Mouse (Mus musculus): ENCODE results near the gene S1pr5. TPM values are rescaled to one million over a fixed set of nuclear protein-coding genes. Genes with fewer than 3 reads are reported as not detected.
"Not testable (repeated sequence)": the region's sequence is repeated elsewhere in the genome, so short reads cannot be mapped to it uniquely, and the experiment has no call there.

S1pr5 gene
- polyA plus RNA-seq, 1 experiment from 2014 or later, result 0.08 TPM

DNA sequence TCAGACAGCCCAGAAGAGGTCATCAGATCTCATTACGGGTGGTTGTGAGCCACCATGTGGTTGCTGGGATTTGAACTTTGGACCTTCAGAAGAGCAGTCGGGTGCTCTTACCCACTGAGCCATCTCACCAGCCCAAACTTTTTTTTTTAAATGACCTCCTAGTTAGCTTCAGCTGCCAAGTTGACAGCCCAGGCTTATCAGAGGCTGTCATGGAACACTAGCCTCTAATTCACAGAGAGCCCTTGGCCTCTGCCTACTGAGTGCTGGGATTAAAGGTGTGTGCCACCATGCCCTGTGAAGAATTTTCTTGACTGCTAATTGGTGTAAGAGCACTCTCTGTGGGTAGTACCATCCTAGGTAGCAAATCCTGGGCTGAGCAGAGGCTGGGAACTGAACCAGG is 24.8 kb downstream of the S1pr5 start:
- not testable (repeated sequence) for H3K4me1 ChIP-seq (ENCODE audit: control insufficient read depth, insufficient read depth, low read length); H3K4me2 ChIP-seq (ENCODE audit: low read depth, low read length); H3K9me3 ChIP-seq (replicated peaks; ENCODE audit: control insufficient read depth, low read length); H3K27me3 ChIP-seq (ENCODE audit: control insufficient read depth, insufficient read depth, low read length); H3K4me3 ChIP-seq (ENCODE audit: low read depth, low read length); H3K9ac ChIP-seq (replicated peaks; ENCODE audit: low read length); H3K36me3 ChIP-seq (replicated peaks; ENCODE audit: control insufficient read depth, insufficient read depth, low read depth, low read length); ATAC-seq (replicated peaks; ENCODE audit: insufficient number of reproducible peaks, low FRiP score, low TSS enrichment, low read depth); H3K27ac ChIP-seq (replicated peaks; ENCODE audit: low read depth, low read length); DNase-seq (ENCODE audit: low spot score)
- 100% methylated on average over 1 of the region's 2 CpGs for WGBS

DNA sequence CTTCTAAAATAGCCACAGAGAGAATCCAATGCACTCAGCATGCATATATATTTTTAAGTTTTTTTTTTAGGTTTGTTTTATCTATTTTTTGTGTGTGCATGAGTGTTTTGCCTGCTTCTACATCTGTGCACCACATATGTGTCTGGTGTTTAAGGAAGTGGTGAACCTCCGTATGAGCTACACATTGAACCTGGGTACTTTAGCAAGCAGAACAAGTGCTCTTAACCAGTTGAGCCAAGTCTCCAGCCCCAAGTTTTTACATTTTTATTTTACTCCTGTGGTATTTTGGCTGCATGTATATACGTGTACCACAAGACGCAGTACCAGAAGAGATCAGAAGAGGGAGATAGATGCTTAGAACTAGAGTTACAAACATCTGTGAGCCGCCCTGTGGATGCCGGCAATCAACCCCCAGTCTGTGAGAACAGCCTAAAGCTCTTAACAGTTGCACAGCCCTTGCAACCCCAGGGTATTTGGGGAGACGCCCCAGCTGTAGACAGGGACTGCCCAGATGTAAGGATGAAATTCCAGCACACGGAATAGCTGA is 26.8 kb downstream of the S1pr5 start:
- H3K4me2 ChIP-seq (ENCODE audit: low read depth, low read length), result no peak overlapping the region
- H3K4me1 ChIP-seq (ENCODE audit: control insufficient read depth, insufficient read depth, low read length), result no peaks in the 10 kb centered on the region
- 13% methylated on average over 7 of the region's 7 CpGs for WGBS
- no peaks in the 10 kb centered on the region for H3K36me3 ChIP-seq (replicated peaks; ENCODE audit: control insufficient read depth, insufficient read depth, low read depth, low read length)
- ATAC-seq (replicated peaks; ENCODE audit: insufficient number of reproducible peaks, low FRiP score, low TSS enrichment, low read depth) (0 out of 2 replicates have a peak, but pooled peaks have one; percentile 34), DNase-seq (ENCODE audit: low spot score) (peak; percentile 91)
- no peak overlapping the region for H3K27ac ChIP-seq (replicated peaks; ENCODE audit: low read depth, low read length)
- H3K4me3 ChIP-seq (ENCODE audit: low read depth, low read length), result no peak overlapping the region
- no peaks in the 10 kb centered on the region for H3K9me3 ChIP-seq (replicated peaks; ENCODE audit: control insufficient read depth, low read length)
- no peak overlapping the region for H3K9ac ChIP-seq (replicated peaks; ENCODE audit: low read length)
- no peaks in the 10 kb centered on the region for H3K27me3 ChIP-seq (ENCODE audit: control insufficient read depth, insufficient read depth, low read length)

DNA sequence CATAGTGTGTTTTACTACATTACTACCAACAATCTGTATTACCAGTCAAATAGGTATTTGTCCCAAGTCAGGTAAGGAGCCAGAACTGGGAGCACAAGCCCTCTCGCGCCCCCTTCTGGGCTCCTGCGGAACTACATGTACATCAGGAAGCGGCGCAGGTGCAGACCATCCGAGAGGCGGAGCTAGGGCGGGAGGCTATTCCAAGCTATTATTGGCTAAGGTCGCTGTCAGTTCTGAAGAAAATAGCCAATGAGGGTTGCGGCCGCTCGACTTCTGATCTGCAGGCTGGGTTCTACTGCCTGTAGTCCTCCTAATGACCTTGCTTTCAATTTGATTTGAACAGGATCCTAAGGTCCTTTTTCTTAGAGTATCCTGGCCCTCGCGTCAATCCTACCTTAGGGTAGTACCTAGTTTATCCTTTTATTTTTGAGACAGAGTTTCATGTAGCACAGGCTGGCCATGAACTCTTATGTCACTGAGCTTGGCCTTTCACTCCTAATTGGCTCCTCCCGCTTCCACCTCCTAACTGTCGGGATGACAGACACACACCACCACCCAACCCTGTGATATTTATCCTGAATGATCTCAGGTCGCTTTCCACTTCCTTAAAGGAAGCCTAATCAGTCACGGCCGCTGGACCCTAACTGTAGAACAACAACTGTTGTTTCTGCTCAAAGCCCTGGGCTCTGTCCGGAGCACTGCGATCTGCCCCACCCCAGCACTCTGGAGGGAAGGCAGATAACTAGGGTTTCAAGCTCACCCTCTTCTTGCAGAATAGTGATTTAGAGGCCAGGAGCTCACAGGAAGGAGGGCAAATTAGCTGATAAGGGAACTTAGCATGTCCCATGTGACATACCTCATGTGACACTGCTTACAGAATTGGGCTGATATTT is 27.5 kb downstream of the S1pr5 start:
- no peak overlapping the region for H3K9ac ChIP-seq (replicated peaks; ENCODE audit: low read length)
- no peaks in the 10 kb centered on the region for H3K4me1 ChIP-seq (ENCODE audit: control insufficient read depth, insufficient read depth, low read length)
- WGBS, result 13% methylated on average over 21 of the region's 21 CpGs
- ATAC-seq (replicated peaks; ENCODE audit: insufficient number of reproducible peaks, low FRiP score, low TSS enrichment, low read depth) (peak; percentile 77), DNase-seq (ENCODE audit: low spot score) (peak; percentile 91)
- H3K36me3 ChIP-seq (replicated peaks; ENCODE audit: control insufficient read depth, insufficient read depth, low read depth, low read length), result no peaks in the 10 kb centered on the region
- no peak overlapping the region for H3K27ac ChIP-seq (replicated peaks; ENCODE audit: low read depth, low read length)
- H3K4me2 ChIP-seq (ENCODE audit: low read depth, low read length), result no peak overlapping the region
- H3K27me3 ChIP-seq (ENCODE audit: control insufficient read depth, insufficient read depth, low read length), result no peaks in the 10 kb centered on the region
- no peaks in the 10 kb centered on the region for H3K9me3 ChIP-seq (replicated peaks; ENCODE audit: control insufficient read depth, low read length)
- H3K4me3 ChIP-seq (ENCODE audit: low read depth, low read length), result no peak overlapping the region

DNA sequence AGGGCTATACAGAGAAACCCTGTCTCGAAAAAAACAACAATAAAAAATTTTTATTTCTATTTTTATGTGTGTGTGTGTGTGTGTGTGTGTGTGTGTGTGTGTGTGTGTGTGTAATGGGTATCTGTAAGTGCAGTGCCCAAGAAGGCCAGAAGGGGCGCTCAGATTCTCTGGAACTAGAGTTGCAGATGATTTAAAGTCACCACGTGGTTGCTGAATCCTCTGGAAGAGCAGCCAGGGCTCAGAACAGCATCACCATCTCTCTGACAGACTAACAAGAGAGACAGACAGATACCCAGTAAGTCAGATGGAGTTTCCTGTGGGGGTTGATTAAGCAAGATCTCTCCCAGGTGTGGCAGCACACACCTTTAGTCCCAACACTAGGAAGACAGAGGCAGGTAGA is 28.4 kb downstream of the S1pr5 start:
- no peak for DNase-seq (ENCODE audit: low spot score)
- no peak overlapping the region for H3K4me2 ChIP-seq (ENCODE audit: low read depth, low read length)
- no peaks in the 10 kb centered on the region for H3K36me3 ChIP-seq (replicated peaks; ENCODE audit: control insufficient read depth, insufficient read depth, low read depth, low read length)
- H3K9ac ChIP-seq (replicated peaks; ENCODE audit: low read length), result no peak overlapping the region
- H3K9me3 ChIP-seq (replicated peaks; ENCODE audit: control insufficient read depth, low read length), result no peaks in the 10 kb centered on the region
- WGBS, result 55% methylated on average over 3 of the region's 3 CpGs
- H3K4me3 ChIP-seq (ENCODE audit: low read depth, low read length), result no peak overlapping the region
- no peak for ATAC-seq (replicated peaks; ENCODE audit: insufficient number of reproducible peaks, low FRiP score, low TSS enrichment, low read depth)
- no peak overlapping the region for H3K27ac ChIP-seq (replicated peaks; ENCODE audit: low read depth, low read length)
- H3K4me1 ChIP-seq (ENCODE audit: control insufficient read depth, insufficient read depth, low read length), result no peaks in the 10 kb centered on the region
- no peaks in the 10 kb centered on the region for H3K27me3 ChIP-seq (ENCODE audit: control insufficient read depth, insufficient read depth, low read length)

DNA sequence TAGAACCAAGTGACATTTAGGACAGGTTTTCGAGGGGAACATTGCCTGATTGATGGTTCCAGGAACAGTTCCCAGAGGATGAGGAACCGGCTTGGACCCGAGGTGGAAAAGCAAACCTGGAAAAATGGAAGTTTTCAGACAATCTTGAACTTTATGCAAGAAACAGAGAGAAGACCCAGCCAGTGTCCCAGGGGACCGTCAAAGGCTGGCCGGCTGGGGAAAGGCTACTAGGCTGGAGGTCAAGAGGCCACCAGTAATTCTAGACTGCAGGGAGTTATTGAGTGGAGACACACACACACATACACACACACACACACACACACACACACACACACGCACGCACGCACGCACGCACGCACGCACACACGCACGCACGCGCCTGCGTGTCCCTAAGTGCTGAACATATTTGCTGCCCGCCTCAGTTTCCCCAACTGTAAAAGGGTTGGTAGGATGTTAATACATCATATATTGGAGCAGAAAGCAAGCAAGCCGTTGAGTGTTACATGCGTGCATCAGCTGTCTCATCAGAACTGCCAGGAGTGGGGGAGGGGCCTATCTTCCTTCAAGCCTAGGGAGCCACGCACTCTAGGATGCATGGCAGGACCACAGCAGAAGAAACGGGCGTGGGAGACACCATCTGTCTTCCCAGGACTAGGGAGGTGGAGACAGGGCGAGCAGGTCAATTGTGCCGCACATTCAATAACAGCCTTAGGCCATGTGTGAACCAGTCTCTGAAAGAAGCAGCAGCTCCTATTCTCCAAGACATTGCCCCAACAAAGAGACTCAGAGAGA is 32.0 kb downstream of the S1pr5 start:
- no peak for ATAC-seq (replicated peaks; ENCODE audit: insufficient number of reproducible peaks, low FRiP score, low TSS enrichment, low read depth)
- no peak for DNase-seq (ENCODE audit: low spot score)
- Histone ChIP-seq H3K27ac (replicated peaks; ENCODE audit: low read depth, low read length) (no peak overlapping the region), H3K4me2 (ENCODE audit: low read depth, low read length) (no peak overlapping the region), H3K4me1 (ENCODE audit: control insufficient read depth, insufficient read depth, low read length) (no peaks in the 10 kb centered on the region), H3K4me3 (ENCODE audit: low read depth, low read length) (no peak overlapping the region), H3K9ac (replicated peaks; ENCODE audit: low read length) (no peak overlapping the region), H3K9me3 (replicated peaks; ENCODE audit: control insufficient read depth, low read length) (no peaks in the 10 kb centered on the region), H3K36me3 (replicated peaks; ENCODE audit: control insufficient read depth, insufficient read depth, low read depth, low read length) (no peaks in the 10 kb centered on the region), H3K27me3 (ENCODE audit: control insufficient read depth, insufficient read depth, low read length) (no peaks in the 10 kb centered on the region)
- 61% methylated on average over 19 of the region's 25 CpGs for WGBS

DNA sequence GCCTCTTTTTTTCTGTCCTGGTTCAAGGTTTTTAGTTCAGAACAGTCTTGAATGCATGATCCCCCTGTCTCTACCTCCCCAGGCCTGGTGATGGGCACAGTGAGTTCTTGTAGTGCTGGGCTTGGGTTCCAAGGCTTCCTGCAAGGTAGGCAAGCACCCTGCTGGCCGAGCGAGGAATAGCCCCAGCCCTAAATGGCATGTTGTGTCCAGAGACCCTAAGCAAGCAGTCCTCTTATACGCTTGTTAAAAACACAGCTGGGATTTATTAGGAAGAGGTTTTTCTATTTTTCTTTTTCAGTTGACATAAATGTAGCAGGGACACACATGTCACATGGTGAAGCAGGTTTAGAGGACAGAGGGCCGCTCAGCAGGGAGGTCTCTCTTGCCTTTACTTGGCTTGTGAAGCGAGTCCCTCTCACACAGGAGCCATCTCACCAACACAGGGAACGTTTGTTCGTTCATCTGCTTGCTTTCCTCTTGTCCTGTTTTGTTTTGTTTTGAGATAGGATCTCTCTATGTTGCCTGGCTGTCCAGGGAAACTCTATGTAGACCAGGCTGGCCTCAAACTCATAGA is 34.5 kb downstream of the S1pr5 start:
- ATAC-seq (replicated peaks; ENCODE audit: insufficient number of reproducible peaks, low FRiP score, low TSS enrichment, low read depth) (no peak), DNase-seq (ENCODE audit: low spot score) (peak; percentile 79)
- Histone ChIP-seq H3K4me2 (ENCODE audit: low read depth, low read length) (no peak overlapping the region), H3K36me3 (replicated peaks; ENCODE audit: control insufficient read depth, insufficient read depth, low read depth, low read length) (no peaks in the 10 kb centered on the region), H3K27me3 (ENCODE audit: control insufficient read depth, insufficient read depth, low read length) (no peaks in the 10 kb centered on the region), H3K4me1 (ENCODE audit: control insufficient read depth, insufficient read depth, low read length) (no peaks in the 10 kb centered on the region), H3K9me3 (replicated peaks; ENCODE audit: control insufficient read depth, low read length) (no peaks in the 10 kb centered on the region), H3K9ac (replicated peaks; ENCODE audit: low read length) (no peak overlapping the region), H3K27ac (replicated peaks; ENCODE audit: low read depth, low read length) (no peak overlapping the region), H3K4me3 (ENCODE audit: low read depth, low read length) (no peak overlapping the region)
- 28% methylated on average over 7 of the region's 7 CpGs for WGBS

DNA sequence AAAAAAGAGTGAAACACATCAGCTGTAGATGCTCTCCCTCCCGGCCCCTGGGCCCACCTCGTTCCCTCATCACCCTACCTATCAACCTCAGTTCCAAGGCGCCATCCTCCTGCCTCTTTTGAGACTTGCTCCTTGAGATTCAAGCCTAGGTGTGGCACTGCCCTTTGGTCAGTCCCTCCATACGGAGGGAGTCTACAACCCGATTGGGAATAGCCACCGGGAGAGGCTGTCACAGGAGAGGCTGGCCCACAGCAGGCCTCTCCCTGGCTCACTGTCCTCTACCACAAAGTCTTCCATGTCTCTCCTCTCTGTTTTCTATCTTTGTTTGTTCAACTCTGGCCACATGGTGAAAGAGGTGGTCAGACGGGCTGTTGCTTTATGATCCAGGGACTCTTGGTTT is 36.6 kb downstream of the S1pr5 start:
- H3K4me1 ChIP-seq (ENCODE audit: control insufficient read depth, insufficient read depth, low read length), result no peaks in the 10 kb centered on the region
- no peaks in the 10 kb centered on the region for H3K9me3 ChIP-seq (replicated peaks; ENCODE audit: control insufficient read depth, low read length)
- no peak overlapping the region for H3K4me3 ChIP-seq (ENCODE audit: low read depth, low read length)
- ATAC-seq (replicated peaks; ENCODE audit: insufficient number of reproducible peaks, low FRiP score, low TSS enrichment, low read depth) (no peak), DNase-seq (ENCODE audit: low spot score) (no peak)
- no peaks in the 10 kb centered on the region for H3K27me3 ChIP-seq (ENCODE audit: control insufficient read depth, insufficient read depth, low read length)
- H3K36me3 ChIP-seq (replicated peaks; ENCODE audit: control insufficient read depth, insufficient read depth, low read depth, low read length), result no peaks in the 10 kb centered on the region
- H3K9ac ChIP-seq (replicated peaks; ENCODE audit: low read length), result no peak overlapping the region
- H3K4me2 ChIP-seq (ENCODE audit: low read depth, low read length), result no peak overlapping the region
- no peak overlapping the region for H3K27ac ChIP-seq (replicated peaks; ENCODE audit: low read depth, low read length)
- WGBS, result 80% methylated on average over 7 of the region's 7 CpGs
